ENCODE assay signal across 17 mouse cellular contexts in the genomic region with DNA sequence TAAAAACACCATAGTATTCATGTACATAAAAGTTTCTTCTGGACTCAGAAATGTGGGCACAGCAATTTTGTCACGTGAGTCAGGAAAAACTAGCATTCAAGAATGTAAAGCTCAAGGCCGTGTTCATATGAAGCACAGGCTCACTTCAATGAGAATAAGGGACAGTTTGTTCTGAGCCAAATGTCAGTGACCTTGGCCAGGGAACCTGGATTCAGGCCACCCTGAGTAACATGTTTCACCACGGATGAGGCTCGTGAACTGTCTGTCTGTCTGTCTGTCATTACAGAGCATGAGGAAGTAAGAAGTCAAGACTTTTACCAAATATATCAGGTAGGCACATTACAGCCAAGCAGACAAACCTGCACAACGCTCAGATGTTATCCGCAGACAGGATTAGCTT.
"Had no signal": no experiment of that assay in that cellular context is flagged by ENCODE, and none has a peak within 500 bp of the region (broad histone marks: within the 10 kb centered on the region; RNA-seq: fewer than 3 reads in every experiment).

No protein-coding gene starts in this region.

- DNase-seq: kidney, adult 8-10 months; kidney, postnatal 10 days; kidney, postnatal 4 days; left cerebral cortex, postnatal 4 days; lung, adult 18-20 months; lung, postnatal 14 days; midbrain, embryonic 14.5 days; thymus, adult 18-20 months; thymus, postnatal 36 days had no signal

- H3K4me1 ChIP-seq: kidney, embryonic 15.5 days; limb, embryonic 12.5 days; limb, embryonic 15.5 days; lung, embryonic 15.5 days had no signal

- H3K27ac ChIP-seq: kidney, embryonic 15.5 days; limb, embryonic 12.5 days; limb, embryonic 15.5 days; liver, embryonic 14.5 days; lung, embryonic 15.5 days; midbrain, embryonic 10.5 days; stomach, postnatal 0 days had no signal

- H3K9ac ChIP-seq: kidney, embryonic 15.5 days; limb, embryonic 12.5 days; limb, embryonic 15.5 days; liver, embryonic 14.5 days; lung, embryonic 15.5 days had no signal

- H3K27me3 ChIP-seq: kidney, embryonic 15.5 days; limb, embryonic 12.5 days; limb, embryonic 15.5 days; lung, embryonic 15.5 days; megakaryocyte, embryonic 14.5 days had no signal

- H3K4me3 ChIP-seq: kidney, embryonic 15.5 days; limb, embryonic 12.5 days; limb, embryonic 15.5 days; lung, embryonic 15.5 days; megakaryocyte, embryonic 14.5 days; midbrain, embryonic 10.5 days had no signal

- H3K9me3 ChIP-seq: kidney, embryonic 15.5 days; limb, embryonic 12.5 days; limb, embryonic 15.5 days; lung, embryonic 15.5 days; midbrain, embryonic 10.5 days had no signal

- H3K4me2 ChIP-seq: kidney, embryonic 15.5 days; limb, embryonic 12.5 days; limb, embryonic 15.5 days; lung, embryonic 15.5 days had no signal

- H3K36me3 ChIP-seq: kidney, embryonic 15.5 days; limb, embryonic 12.5 days; limb, embryonic 15.5 days; lung, embryonic 15.5 days; midbrain, embryonic 10.5 days had no signal
